Mouse (Mus musculus) neural tube, embryonic 14.5 days (tissue): ENCODE measurements at regions not wholly inside any gene's neighbourhood (a gene's known extent, or its start where the extent isn't known, plus 50 kb on each side); places are given as distances from the start of the nearest gene placed in this dataset.

ENCODE experiments used
- ATAC-seq: fragments of 200-750 bp; cut with Nextera tagmentation; 2 replicates; pipeline ENCODE4 v1.8.0; 2017; ENCODE audit warnings: low read depth, mild to moderate bottlenecking, moderate TSS enrichment, moderate library complexity
- H3K27ac ChIP-seq: fragments of 300-500 bp; sonication (generic); 2 replicates; pipeline ENCODE4 v1.5.1; 2014; ENCODE audit warnings: low read depth, mild to moderate bottlenecking, control low read depth, low read length, moderate library complexity, mixed read lengths
- H3K27me3 ChIP-seq: fragments of 300-500 bp; sonication (generic); 2 replicates; pipeline ENCODE4 v1.6.1; 2014; ENCODE audit warnings: low read length; ENCODE audit not compliant: control insufficient read depth, insufficient read depth
- H3K36me3 ChIP-seq: fragments of 300-500 bp; sonication (generic); 2 replicates; pipeline ENCODE4 v1.6.1; 2014; ENCODE audit warnings: low read length, mixed read lengths; ENCODE audit not compliant: control insufficient read depth, insufficient read depth
- H3K4me1 ChIP-seq: fragments of 300-500 bp; sonication (generic); 2 replicates; pipeline ENCODE4 v1.6.1; 2014; ENCODE audit warnings: low read length; ENCODE audit not compliant: control insufficient read depth, insufficient read depth
- H3K4me2 ChIP-seq: fragments of 300-500 bp; sonication (generic); 2 replicates; pipeline ENCODE4 v1.6.1; 2014; ENCODE audit warnings: mild to moderate bottlenecking, low read depth, low read length, control low read depth
- H3K4me3 ChIP-seq: fragments of 300-500 bp; sonication (generic); 2 replicates; pipeline ENCODE4 v1.5.1; 2014; ENCODE audit warnings: low read depth, low read length, control low read depth, mixed read lengths
- H3K9ac ChIP-seq: fragments of 300-500 bp; sonication (generic); replicated peaks from 2 replicates; pipeline ENCODE4 v1.6.1; 2014; ENCODE audit warnings: low read depth, mild to moderate bottlenecking, control low read depth, low read length, mixed read lengths
- H3K9me3 ChIP-seq: fragments of 300-500 bp; sonication (generic); 2 replicates; pipeline ENCODE4 v1.6.1; 2016; ENCODE audit warnings: low read length; ENCODE audit not compliant: control insufficient read depth
- WGBS: fragments of 180-500 bp; shearing (Covaris S2); extraction: QIAGEN DNeasy Blood & Tissue Kit; methylation state at CpG from one replicate; pipeline ENCODE4 v1.1.7; 2014; 5-methylcytosine and 5-hydroxymethylcytosine counted together

DNA sequence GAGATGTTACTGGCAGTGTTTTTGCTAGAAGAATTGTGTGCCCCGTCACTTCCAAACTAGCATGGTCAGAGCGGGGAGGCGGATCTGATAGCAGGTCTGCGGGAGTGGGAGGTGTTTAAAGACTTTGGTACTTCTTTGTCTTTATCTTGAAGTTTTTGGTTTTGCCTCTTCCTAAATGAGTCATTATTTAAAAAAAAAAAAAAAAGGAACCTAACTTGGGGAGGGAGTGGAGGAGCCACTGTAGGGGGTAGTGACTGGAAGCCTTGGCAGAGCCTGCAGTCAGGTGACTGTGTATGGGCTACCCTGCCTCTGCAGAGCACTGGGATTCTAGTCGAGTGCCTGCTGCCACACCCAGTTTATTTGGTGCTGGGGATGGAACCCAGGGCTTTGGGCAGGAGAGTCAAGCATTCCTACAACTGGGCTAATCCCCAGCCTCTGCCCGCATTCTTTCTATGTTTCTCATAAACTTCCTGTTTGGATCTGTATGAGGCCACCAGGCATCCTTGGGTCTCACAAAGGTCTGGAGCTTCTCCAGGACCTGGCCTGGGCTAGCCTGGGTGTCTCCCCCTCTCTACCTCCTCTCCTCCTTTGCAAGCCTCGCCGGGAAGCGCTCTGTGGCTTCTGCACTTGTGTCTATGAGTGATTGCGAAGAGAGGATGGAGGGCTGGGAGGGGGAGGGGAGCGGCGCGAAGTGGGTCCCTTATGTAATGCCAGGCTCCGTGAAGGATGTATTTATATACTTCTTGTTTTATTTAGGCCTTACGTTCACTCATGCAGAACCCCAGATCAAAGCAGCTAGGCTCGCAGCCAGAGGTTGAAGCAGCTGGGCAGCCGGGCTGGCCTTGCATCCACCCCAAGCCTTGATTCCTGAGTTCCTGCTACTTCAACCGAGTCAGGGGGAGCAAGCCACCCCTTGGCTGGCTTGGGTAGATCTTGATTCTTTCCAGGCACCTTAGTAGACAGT lies 143.1 kb upstream of the Mrps10 start:
- Histone ChIP-seq H3K4me3 (no peak overlapping the region), H3K9me3 (no peaks in the 10 kb centered on the region), H3K27ac (no peak overlapping the region), H3K9ac (no peak overlapping the region), H3K36me3 (no peaks in the 10 kb centered on the region), H3K27me3 (no peaks in the 10 kb centered on the region), H3K4me2 (no peak overlapping the region), H3K4me1 (no peaks in the 10 kb centered on the region)
- no peak for ATAC-seq
- 74% methylated on average over 18 of the region's 18 CpGs for WGBS

DNA sequence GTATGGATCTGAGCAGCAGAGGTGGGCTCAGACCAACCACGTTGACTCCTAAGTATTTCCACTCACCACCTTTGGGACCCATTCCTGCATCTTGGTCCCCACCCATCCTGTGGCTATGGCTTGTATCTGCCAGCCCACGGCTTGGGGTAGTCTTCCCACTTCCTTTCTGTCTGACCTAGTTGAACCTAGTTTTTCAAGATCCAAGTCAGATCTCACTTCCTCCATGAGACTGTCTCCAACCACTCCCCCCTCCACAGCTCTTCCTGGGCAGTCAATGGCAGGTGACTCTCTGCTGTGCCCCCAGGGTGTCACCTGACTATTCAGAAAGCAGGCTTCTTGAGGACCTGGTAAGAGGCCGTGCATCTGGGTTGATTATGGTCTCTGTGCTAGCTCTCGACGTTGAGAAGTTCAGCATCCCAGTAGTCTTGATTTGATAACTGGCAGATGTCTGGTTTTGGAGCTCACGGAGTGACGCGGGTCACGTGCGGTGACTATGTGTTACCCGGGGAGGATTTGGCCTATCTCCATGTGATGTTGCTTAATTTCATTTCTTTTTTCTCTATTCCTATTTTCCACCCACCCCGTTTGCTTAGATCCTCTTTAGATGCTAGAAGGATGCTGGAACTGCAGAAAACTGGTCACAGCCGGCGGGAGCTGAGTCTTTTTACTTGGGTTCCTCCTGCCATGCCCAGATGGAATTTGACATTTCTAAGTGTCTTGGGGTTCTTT lies 147.5 kb upstream of the Mrps10 start:
- H3K4me3 ChIP-seq: no peak overlapping the region
- H3K4me1 ChIP-seq: no peaks in the 10 kb centered on the region
- H3K27ac ChIP-seq: no peak overlapping the region
- H3K9ac ChIP-seq: no peak overlapping the region
- no peaks in the 10 kb centered on the region for H3K27me3 ChIP-seq
- ATAC-seq: no peak
- H3K36me3 ChIP-seq: no peaks in the 10 kb centered on the region
- no peak overlapping the region for H3K4me2 ChIP-seq
- no peaks in the 10 kb centered on the region for H3K9me3 ChIP-seq
- 95% methylated on average over 14 of the region's 14 CpGs for WGBS

DNA sequence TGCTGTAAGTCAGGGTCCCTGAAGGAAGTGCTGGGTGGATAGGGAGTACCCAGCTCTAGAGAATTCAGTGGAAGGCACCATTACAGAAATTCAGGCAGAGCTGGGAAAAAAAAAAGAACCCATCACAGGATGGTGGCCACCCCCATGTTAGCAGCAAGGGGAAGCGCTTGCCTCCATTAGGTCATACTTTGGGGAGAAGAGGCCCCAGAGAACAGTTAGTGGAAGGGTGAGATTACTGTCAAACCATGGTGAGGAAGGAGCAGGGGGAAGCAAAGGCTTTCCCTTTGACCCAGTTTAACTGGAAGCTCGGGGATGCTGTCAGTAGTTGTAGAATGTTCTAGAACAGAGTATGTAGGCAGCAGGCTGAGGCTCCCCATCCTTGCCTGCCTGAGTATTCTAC lies 148.8 kb upstream of the Mrps10 start:
- no peaks in the 10 kb centered on the region for H3K4me1 ChIP-seq
- ATAC-seq: no peak
- WGBS: 95% methylated on average over 2 of the region's 2 CpGs

DNA sequence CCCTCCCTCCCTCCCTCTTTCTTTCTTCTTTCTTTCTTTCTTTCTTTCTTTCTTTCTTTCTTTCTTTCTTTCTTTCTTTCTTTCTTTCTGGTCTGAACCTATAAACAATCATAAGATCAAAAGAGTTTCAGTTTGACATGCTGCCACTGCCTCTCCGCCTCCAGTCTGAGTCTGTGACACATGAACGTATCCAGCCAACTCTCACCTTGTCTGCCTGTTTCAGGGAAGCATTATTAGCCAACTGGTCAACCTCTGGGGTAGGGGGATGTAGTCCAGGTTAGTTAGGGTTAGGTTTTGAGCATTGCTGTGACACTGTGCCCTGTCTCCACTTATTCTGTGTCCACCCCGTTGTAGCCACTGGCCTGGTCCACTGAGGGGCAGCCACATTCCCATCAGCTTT lies 152.2 kb upstream of the Mrps10 start:
- Histone ChIP-seq H3K4me1 (no peaks in the 10 kb centered on the region), H3K36me3 (no peaks in the 10 kb centered on the region; the same call in 1 of the 2 replicates), H3K27ac (no peak overlapping the region), H3K4me3 (no peak overlapping the region), H3K27me3 (no peaks in the 10 kb centered on the region), H3K9me3 (no peaks in the 10 kb centered on the region), H3K9ac (no peak overlapping the region), H3K4me2 (no peak overlapping the region)
- ATAC-seq: no peak
- 88% methylated on average over 3 of the region's 3 CpGs for WGBS

More for the DNA sequence above, 148.8 kb upstream of the Mrps10 start:
- no peak overlapping the region for H3K27ac ChIP-seq
- no peaks in the 10 kb centered on the region for H3K9me3 ChIP-seq
- H3K36me3 ChIP-seq: no peaks in the 10 kb centered on the region
- no peaks in the 10 kb centered on the region for H3K27me3 ChIP-seq
- H3K4me2 ChIP-seq: no peak overlapping the region
- no peak overlapping the region for H3K4me3 ChIP-seq
- no peak overlapping the region for H3K9ac ChIP-seq

DNA sequence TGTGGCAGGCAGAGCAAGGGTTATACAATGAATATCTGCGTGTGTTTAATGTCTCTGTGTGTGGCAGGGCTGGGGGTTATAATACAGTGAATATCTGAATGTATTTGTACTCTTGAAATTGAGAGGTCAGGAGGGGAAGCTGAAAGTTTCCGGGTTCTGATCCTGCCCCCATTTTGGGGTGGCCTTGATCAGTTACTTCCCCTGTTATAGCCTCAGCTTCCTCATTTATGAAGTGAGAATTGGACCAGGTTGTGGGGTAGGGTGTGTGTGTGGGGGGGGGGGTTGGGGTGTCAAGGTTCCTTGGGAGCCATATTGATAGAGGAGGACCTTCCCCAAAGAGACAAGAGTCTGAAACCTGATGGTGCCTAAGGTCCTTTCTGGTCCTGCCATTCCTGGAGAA lies 152.8 kb upstream of the Mrps10 start:
- 96% methylated on average over 2 of the region's 2 CpGs for WGBS
- H3K27me3 ChIP-seq: no peaks in the 10 kb centered on the region
- H3K4me3 ChIP-seq: no peak overlapping the region
- H3K9ac ChIP-seq: no peak overlapping the region
- H3K27ac ChIP-seq: no peak overlapping the region
- no peak for ATAC-seq
- no peaks in the 10 kb centered on the region for H3K9me3 ChIP-seq
- no peaks in the 10 kb centered on the region; the same call in 1 of the 2 replicates for H3K36me3 ChIP-seq
- no peak overlapping the region for H3K4me2 ChIP-seq
- H3K4me1 ChIP-seq: no peaks in the 10 kb centered on the region

DNA sequence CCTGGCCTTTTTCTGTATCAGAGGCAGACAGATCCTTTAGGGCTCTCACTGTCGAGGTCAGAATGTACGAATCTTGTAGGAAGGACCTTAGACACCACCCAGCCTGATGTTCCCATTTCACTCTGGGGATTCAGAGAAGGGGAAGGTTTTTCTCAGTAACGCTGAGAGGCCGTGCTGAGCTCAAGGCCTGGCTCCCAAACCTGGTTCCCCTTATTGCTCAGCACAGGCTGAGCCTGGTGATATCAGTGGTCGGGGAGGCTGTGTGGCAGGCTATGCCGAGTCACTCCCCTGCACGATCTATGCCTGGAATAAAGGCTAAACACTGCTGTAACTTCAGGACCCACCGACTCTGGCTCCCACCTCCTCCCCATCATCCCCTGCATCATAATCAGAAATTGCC lies 154.6 kb upstream of the Mrps10 start:
- no peaks in the 10 kb centered on the region for H3K4me1 ChIP-seq
- no peak overlapping the region for H3K9ac ChIP-seq
- ATAC-seq: no peak
- no peak overlapping the region for H3K4me3 ChIP-seq
- WGBS: 95% methylated on average over 8 of the region's 8 CpGs
- no peaks in the 10 kb centered on the region for H3K27me3 ChIP-seq
- no peaks in the 10 kb centered on the region; the same call in 1 of the 2 replicates for H3K36me3 ChIP-seq
- H3K4me2 ChIP-seq: no peak overlapping the region
- no peaks in the 10 kb centered on the region for H3K9me3 ChIP-seq
- no peak overlapping the region for H3K27ac ChIP-seq

DNA sequence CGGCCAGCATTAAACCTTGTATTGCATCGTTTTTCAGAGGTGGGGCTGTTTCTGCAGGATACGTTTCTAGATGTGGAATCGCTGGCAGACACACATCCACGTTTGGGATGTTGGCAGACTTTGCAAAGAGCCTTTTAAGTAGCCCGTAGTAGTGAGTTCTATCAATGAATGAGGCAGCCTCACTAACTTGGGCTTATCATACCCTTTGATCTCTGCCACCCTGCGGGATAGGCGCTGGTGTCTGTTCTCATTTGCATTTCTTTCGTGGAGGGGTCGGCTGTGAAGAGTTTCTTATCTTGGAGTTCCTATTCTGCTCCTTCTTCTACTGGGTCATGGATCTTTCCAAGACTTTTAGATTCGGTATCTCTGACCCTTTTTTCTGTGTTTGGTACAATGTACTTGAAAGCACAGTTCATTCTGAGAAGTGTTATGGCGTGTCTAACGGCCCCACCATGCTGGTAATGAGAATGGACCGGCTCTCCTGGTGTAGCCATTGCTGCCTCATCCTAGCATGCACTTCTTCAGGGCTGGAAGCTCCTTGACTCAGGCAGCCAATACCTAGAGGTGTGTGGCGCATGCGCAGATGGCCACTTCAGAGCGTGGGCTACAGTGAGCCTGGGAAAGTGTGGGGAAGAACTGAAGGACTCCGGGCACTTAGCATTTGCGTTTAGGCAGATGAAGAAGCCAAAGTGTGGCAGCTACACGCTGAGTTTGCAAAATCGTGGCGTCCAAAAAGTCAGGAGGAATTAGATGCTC lies 158.1 kb upstream of the Mrps10 start:
- WGBS: 77% methylated on average over 22 of the region's 22 CpGs
- Histone ChIP-seq H3K27ac (no peak overlapping the region), H3K36me3 (no peaks in the 10 kb centered on the region; the same call in 1 of the 2 replicates), H3K27me3 (no peaks in the 10 kb centered on the region), H3K4me3 (no peak overlapping the region), H3K9ac (no peak overlapping the region), H3K9me3 (no peaks in the 10 kb centered on the region), H3K4me2 (no peak overlapping the region), H3K4me1 (no peaks in the 10 kb centered on the region)
- no peak for ATAC-seq

DNA sequence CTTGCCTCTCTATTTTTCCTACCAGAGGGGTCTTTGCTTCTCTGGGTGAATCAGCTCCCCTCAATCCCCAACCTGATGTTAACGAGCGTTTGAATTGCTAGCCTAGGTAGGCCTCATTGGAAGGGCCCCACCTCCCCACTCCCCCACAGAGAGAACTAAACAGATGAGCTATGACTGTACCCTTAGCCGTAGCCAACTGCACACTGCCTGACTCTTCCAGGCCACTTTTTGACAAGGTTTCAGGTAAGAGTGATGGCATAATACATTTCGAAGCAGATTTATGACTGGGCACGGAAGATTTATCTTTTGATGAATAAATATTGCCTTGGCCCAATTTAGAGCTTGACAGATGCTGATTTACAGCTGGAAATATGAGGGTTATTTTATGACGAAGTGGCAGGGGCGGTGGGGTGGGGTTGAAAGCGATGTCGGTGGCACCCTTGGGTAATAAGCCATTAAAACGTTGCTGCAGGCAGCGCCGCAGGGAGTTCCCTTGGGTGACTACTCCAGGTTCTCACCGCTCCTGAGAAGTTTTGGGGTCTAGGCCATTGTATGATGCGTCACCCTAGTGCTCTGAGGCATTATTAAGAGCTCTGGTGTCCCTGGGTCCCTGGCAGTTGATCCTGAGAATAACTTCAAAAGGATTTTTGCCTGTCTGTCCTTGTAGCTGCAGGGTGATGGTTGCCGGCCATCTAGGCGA lies 159.7 kb upstream of the Mrps10 start:
- ATAC-seq: no peak
- no peak overlapping the region for H3K4me2 ChIP-seq
- H3K9me3 ChIP-seq: no peaks in the 10 kb centered on the region
- 68% methylated on average over 16 of the region's 16 CpGs for WGBS
- H3K9ac ChIP-seq: no peak overlapping the region
- no peaks in the 10 kb centered on the region; the same call in 1 of the 2 replicates for H3K36me3 ChIP-seq
- H3K4me1 ChIP-seq: no peaks in the 10 kb centered on the region
- H3K4me3 ChIP-seq: no peak overlapping the region
- H3K27me3 ChIP-seq: no peaks in the 10 kb centered on the region
- H3K27ac ChIP-seq: no peak overlapping the region
